ENCODE assay signal across 18 mouse cellular contexts in the genomic region with DNA sequence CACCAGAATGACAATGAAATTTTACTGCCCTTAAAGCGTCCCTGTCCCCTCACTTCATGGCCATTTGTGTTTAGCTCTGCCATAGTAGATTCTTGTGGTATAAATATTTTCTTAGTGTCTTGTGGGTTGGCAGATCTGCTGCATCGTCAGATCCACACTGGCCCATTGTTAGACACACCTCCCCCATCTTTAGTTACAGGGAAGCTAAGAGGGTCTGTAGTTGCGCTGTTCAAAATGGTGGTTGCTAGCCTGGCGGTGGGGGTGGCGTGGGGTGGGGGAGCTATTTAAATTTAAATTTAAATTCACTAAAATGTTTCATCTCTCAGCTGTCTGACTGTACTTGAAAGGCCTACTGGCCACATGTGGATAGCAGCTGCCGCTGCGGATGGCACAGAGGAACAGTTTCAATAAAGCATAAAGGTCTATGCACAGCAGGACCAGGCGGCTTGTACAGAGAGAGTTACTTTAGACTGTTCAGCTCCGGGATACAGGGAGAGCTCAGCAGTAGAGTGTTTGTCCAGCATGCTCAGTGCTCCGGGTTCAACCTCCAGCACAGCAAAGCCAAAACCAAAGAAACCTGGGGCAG. TPM values are rescaled to one million over a fixed set of nuclear protein-coding genes. Genes with fewer than 3 reads are reported as not detected.
A peak's percentile ranks its signal among the peaks of the same experiment; 100 is the strongest.
DNase-seq lines count a peak whose midpoint lies in the region; ATAC-seq and TF ChIP-seq lines count a peak whose summit lies in the region.
"Had no signal": no experiment of that assay in that cellular context is flagged by ENCODE, and none has a peak within 500 bp of the region (broad histone marks: within the 10 kb centered on the region; RNA-seq: fewer than 3 reads in every experiment).

No protein-coding gene starts in this region.

- H3K9me3 ChIP-seq in forebrain, embryonic 12.5 days: no peaks in the 10 kb centered on the region
- no peaks in the 10 kb centered on the region for H3K9me3 ChIP-seq in forebrain, postnatal 0 days (ENCODE audit: low read length)
- no peaks in the 10 kb centered on the region for H3K9me3 ChIP-seq in embryonic facial prominence, embryonic 15.5 days (replicated peaks)
- no peaks in the 10 kb centered on the region for H3K9me3 ChIP-seq in hindbrain, postnatal 0 days (ENCODE audit: low read length)
- H3K9me3 ChIP-seq in midbrain, embryonic 16.5 days (replicated peaks; ENCODE audit: control insufficient read depth, low read length, poor library complexity, severe bottlenecking): no peaks in the 10 kb centered on the region
- H3K9me3 ChIP-seq: heart, embryonic 12.5 days; liver, embryonic 15.5 days had no signal

- no peaks in the 10 kb centered on the region for H3K36me3 ChIP-seq in forebrain, embryonic 12.5 days (replicated peaks)
- H3K36me3 ChIP-seq in forebrain, postnatal 0 days (ENCODE audit: insufficient read depth): no peaks in the 10 kb centered on the region
- H3K36me3 ChIP-seq in embryonic facial prominence, embryonic 15.5 days: no peaks in the 10 kb centered on the region
- H3K36me3 ChIP-seq in hindbrain, postnatal 0 days (ENCODE audit: insufficient read depth, low read length): no peaks in the 10 kb centered on the region
- H3K36me3 ChIP-seq in midbrain, embryonic 16.5 days (ENCODE audit: control insufficient read depth, insufficient read depth, low read length): no peaks in the 10 kb centered on the region
- H3K36me3 ChIP-seq: liver, embryonic 15.5 days had no signal

- DNase-seq in forebrain, postnatal 0 days: no peak
- no peak for DNase-seq in hindbrain, postnatal 0 days (ENCODE audit: low spot score)
- no peak for DNase-seq in heart, adult 8-10 months (ENCODE audit: low spot score)
- DNase-seq in layer of hippocampus, adult 8-10 months (ENCODE audit: low spot score in 2 of 2): no peak
- DNase-seq: adrenal gland, postnatal 25 days; cerebellum, adult 11 months; gastrocnemius, postnatal 25 days; heart, postnatal 36 days; kidney, postnatal 14 days; lung, postnatal 14 days had no signal

- peak; percentile 63; the same call in 1 of the 2 replicates for ATAC-seq in forebrain, embryonic 12.5 days (ENCODE audit: low FRiP score)
- ATAC-seq in forebrain, postnatal 0 days: no peak; the same call in 1 of the 2 replicates
- no peak for ATAC-seq in embryonic facial prominence, embryonic 15.5 days (ENCODE audit: insufficient number of reproducible peaks, low FRiP score, low TSS enrichment, low read depth)
- ATAC-seq in hindbrain, postnatal 0 days: peak; percentile 63
- peak; percentile 77 for ATAC-seq in midbrain, embryonic 16.5 days
- ATAC-seq in granulocyte monocyte progenitor cell, adult 5-6 weeks (replicated peaks; ENCODE audit: poor library complexity, severe bottlenecking): no peak
- ATAC-seq: intestine, embryonic 16.5 days had no signal

- H3K27ac ChIP-seq in forebrain, embryonic 12.5 days: peak overlapping the region; percentile 50
- H3K27ac ChIP-seq in forebrain, postnatal 0 days (ENCODE audit: low read depth, low read length): no peak overlapping the region
- 0 out of 2 replicates have a peak overlapping the region, but pooled peaks have one; percentile 29 for H3K27ac ChIP-seq in embryonic facial prominence, embryonic 15.5 days (replicated peaks)
- no peak overlapping the region; the same call in 1 of the 2 replicates for H3K27ac ChIP-seq in hindbrain, postnatal 0 days
- H3K27ac ChIP-seq in midbrain, embryonic 16.5 days (ENCODE audit: low read length): no peak overlapping the region
- H3K27ac ChIP-seq: liver, embryonic 15.5 days had no signal

- WGBS in forebrain, embryonic 12.5 days: 56% methylated on average over 10 of the region's 10 CpGs
- 57% methylated on average over 10 of the region's 10 CpGs for WGBS in forebrain, postnatal 0 days
- 52% methylated on average over 10 of the region's 10 CpGs for WGBS in embryonic facial prominence, embryonic 15.5 days
- WGBS in hindbrain, postnatal 0 days: 28% methylated on average over 10 of the region's 10 CpGs
- 40% methylated on average over 10 of the region's 10 CpGs for WGBS in midbrain, embryonic 16.5 days

- H3K9ac ChIP-seq in forebrain, embryonic 12.5 days: no peak overlapping the region
- H3K9ac ChIP-seq in forebrain, postnatal 0 days: no peak overlapping the region
- H3K9ac ChIP-seq in embryonic facial prominence, embryonic 15.5 days: no peak overlapping the region
- H3K9ac ChIP-seq in hindbrain, postnatal 0 days (replicated peaks; ENCODE audit: low read length): no peak overlapping the region
- H3K9ac ChIP-seq in midbrain, embryonic 16.5 days (ENCODE audit: low read depth, low read length): no peak overlapping the region
- H3K9ac ChIP-seq: heart, embryonic 12.5 days; liver, embryonic 15.5 days had no signal

- no peaks in the 10 kb centered on the region for H3K27me3 ChIP-seq in forebrain, embryonic 12.5 days
- H3K27me3 ChIP-seq in forebrain, postnatal 0 days (ENCODE audit: insufficient read depth, low read length): no peaks in the 10 kb centered on the region
- H3K27me3 ChIP-seq in embryonic facial prominence, embryonic 15.5 days: no peaks in the 10 kb centered on the region
- H3K27me3 ChIP-seq in hindbrain, postnatal 0 days (ENCODE audit: insufficient read depth, low read length): no peaks in the 10 kb centered on the region
- H3K27me3 ChIP-seq in midbrain, embryonic 16.5 days (ENCODE audit: control insufficient read depth, insufficient read depth, low read depth, low read length): no peaks in the 10 kb centered on the region
- H3K27me3 ChIP-seq: heart, embryonic 12.5 days; liver, embryonic 15.5 days had no signal

- no peak for TF ChIP-seq CTCF in forebrain, postnatal 0 days (IDR thresholded peaks at IDR 0.05; ENCODE audit: low read depth)
- TF ChIP-seq CTCF in hindbrain, postnatal 0 days (IDR thresholded peaks at IDR 0.05; ENCODE audit: low read depth): no peak

- H3K4me1 ChIP-seq in forebrain, embryonic 12.5 days: peaks cover 19% of the 10 kb centered on the region
- no peaks in the 10 kb centered on the region for H3K4me1 ChIP-seq in forebrain, postnatal 0 days (ENCODE audit: insufficient read depth)
- H3K4me1 ChIP-seq in embryonic facial prominence, embryonic 15.5 days: 0 out of 2 replicates have a peak, but pooled peaks cover 22% of the 10 kb centered on the region
- peaks cover 3% of the 10 kb centered on the region; the same call in 1 of the 2 replicates for H3K4me1 ChIP-seq in hindbrain, postnatal 0 days (ENCODE audit: insufficient read depth, low read length)
- peaks cover 10% of the 10 kb centered on the region for H3K4me1 ChIP-seq in midbrain, embryonic 16.5 days (ENCODE audit: control insufficient read depth, insufficient read depth, low read length)
- H3K4me1 ChIP-seq: liver, embryonic 15.5 days had no signal

- H3K4me3 ChIP-seq in forebrain, embryonic 12.5 days (replicated peaks): no peak overlapping the region
- H3K4me3 ChIP-seq in forebrain, postnatal 0 days (ENCODE audit: low read depth, low read length): no peak overlapping the region
- no peak overlapping the region for H3K4me3 ChIP-seq in embryonic facial prominence, embryonic 15.5 days (replicated peaks)
- H3K4me3 ChIP-seq in hindbrain, postnatal 0 days (ENCODE audit: low read length): no peak overlapping the region
- H3K4me3 ChIP-seq in midbrain, embryonic 16.5 days (ENCODE audit: low read depth, low read length): no peak overlapping the region
- H3K4me3 ChIP-seq: heart, embryonic 12.5 days; liver, embryonic 15.5 days had no signal

- no peak overlapping the region for H3K4me2 ChIP-seq in forebrain, embryonic 12.5 days
- H3K4me2 ChIP-seq in forebrain, postnatal 0 days (ENCODE audit: low read depth): no peak overlapping the region
- H3K4me2 ChIP-seq in embryonic facial prominence, embryonic 15.5 days (replicated peaks): no peak overlapping the region
- H3K4me2 ChIP-seq in hindbrain, postnatal 0 days (ENCODE audit: low read depth, low read length): no peak overlapping the region
- no peak overlapping the region for H3K4me2 ChIP-seq in midbrain, embryonic 16.5 days (ENCODE audit: low read length)
- H3K4me2 ChIP-seq: heart, embryonic 12.5 days; liver, embryonic 15.5 days had no signal

RNA-seq across cellular contexts. Expression of a gene that starts 24.0 kb away (rescaled TPM):
- not detected in 2 replicates for polyA plus RNA-seq in forebrain, embryonic 12.5 days (2016; fragmentation: Nextera tagmentation; extraction: Ambion mirVana)
- 0.29 TPM in 1 of 2 replicates, not detected in the other for total RNA-seq in forebrain, postnatal 0 days (2014; rRNA removed)
- polyA plus RNA-seq in forebrain, postnatal 0 days (2015; fragmentation: Nextera tagmentation; extraction: Ambion mirVana): not detected in 2 replicates
- 0.31 and 0.41 TPM in 2 replicates for polyA plus RNA-seq in embryonic facial prominence, embryonic 15.5 days (2015; fragmentation: Nextera tagmentation; extraction: Ambion mirVana)
- total RNA-seq in hindbrain, postnatal 0 days (2014; rRNA removed): 0.50 and 0.52 TPM in 2 replicates
- 0.49 and 0.54 TPM in 2 replicates for polyA plus RNA-seq in hindbrain, postnatal 0 days (2015; fragmentation: Nextera tagmentation; extraction: Ambion mirVana)
- 0.11 TPM in 1 of 2 replicates, not detected in the other for polyA plus RNA-seq in midbrain, embryonic 16.5 days (2015; fragmentation: Nextera tagmentation; extraction: Ambion mirVana)
- total RNA-seq in heart, adult 8-10 months (2022): under 1 TPM; 0.09 to 0.25 (median 0.18) TPM
- under 1 TPM; 0.13 to 0.33 (median 0.20) TPM for total RNA-seq in layer of hippocampus, adult 8-10 months (2022)
- total RNA-seq in granulocyte monocyte progenitor cell, adult 5-6 weeks (2014; fragmentation: Nextera tagmentation): not detected in 2 replicates
- 0.09 TPM in 1 of 2 replicates, not detected in the other for total RNA-seq in granulocyte monocyte progenitor cell, adult 5-6 weeks (2017)
- total RNA-seq: common myeloid progenitor, adult 5-6 weeks; gastrocnemius, postnatal 25 days had no signal

Comparison
In these comparisons a context has a peak if more than half of its experiments do, and no peak if none do; other contexts are left out.
1. ATAC-seq: peak in forebrain, embryonic 12.5 days (single experiment), hindbrain, postnatal 0 days (single experiment) and midbrain, embryonic 16.5 days (single experiment); none in forebrain, postnatal 0 days (single experiment), embryonic facial prominence, embryonic 15.5 days (single experiment) and granulocyte monocyte progenitor cell, adult 5-6 weeks (single experiment).
2. H3K27ac ChIP-seq: peak in forebrain, embryonic 12.5 days (single experiment) and embryonic facial prominence, embryonic 15.5 days (single experiment); none in forebrain, postnatal 0 days (single experiment), hindbrain, postnatal 0 days (single experiment) and midbrain, embryonic 16.5 days (single experiment).